Mouse (Mus musculus): ENCODE data around the gene Col8a1. TPM values are rescaled to one million over a fixed set of nuclear protein-coding genes. Genes with fewer than 3 reads are reported as not detected.

The Col8a1 gene
- polyA plus RNA-seq, 1 experiment from 2014 or later = 2.5 TPM

DNA sequence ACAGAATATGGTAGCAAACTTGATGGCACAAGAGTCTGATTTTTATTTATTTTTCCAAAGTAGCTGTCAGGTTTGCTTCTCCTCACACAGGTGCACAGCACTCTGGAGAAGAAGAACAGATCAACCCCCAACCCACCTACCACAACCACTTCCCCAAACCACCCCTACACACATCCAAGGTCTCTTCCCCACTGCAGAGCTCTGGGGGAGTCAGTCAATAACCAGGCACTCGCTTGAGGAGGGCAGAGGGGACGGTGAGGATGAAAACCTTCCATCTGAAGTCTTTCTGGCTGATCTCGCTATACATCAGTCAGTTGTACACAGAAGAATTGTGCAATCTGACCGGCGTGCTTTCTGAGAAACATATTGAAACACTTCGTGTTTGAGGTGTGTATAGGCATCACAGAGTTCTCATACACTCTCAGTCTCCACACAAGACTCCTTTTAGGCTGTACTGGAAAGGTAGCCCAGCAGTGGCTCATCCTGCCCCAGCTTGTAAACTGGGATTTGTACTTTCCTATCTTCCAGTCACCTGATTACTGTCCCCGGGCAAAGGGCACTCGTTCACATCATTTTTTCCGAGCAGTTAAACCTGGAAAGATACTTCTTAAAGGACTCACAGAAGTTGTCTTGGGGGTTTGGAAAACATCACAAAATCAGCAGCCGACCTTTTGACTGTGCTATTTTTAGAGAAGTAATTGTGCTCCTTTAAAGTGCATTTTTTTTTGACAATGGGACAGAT lies 827 bp downstream of the Col8a1 start:
- Histone ChIP-seq H3K4me3 (ENCODE audit: low read depth, low read length) (no peak overlapping the region), H3K4me1 (ENCODE audit: control insufficient read depth, insufficient read depth, low read length) (no peaks in the 10 kb centered on the region), H3K9me3 (replicated peaks; ENCODE audit: control insufficient read depth, low read length) (no peaks in the 10 kb centered on the region), H3K27me3 (ENCODE audit: control insufficient read depth, insufficient read depth, low read length) (no peaks in the 10 kb centered on the region), H3K27ac (replicated peaks; ENCODE audit: low read depth, low read length) (no peak overlapping the region), H3K4me2 (ENCODE audit: low read depth, low read length) (no peak overlapping the region), H3K9ac (replicated peaks; ENCODE audit: low read length) (no peak overlapping the region; the same call in 1 of the 2 replicates), H3K36me3 (replicated peaks; ENCODE audit: control insufficient read depth, insufficient read depth, low read depth, low read length) (no peaks in the 10 kb centered on the region)
- ATAC-seq (replicated peaks; ENCODE audit: insufficient number of reproducible peaks, low FRiP score, low TSS enrichment, low read depth) (no peak), DNase-seq (ENCODE audit: low spot score) (no peak)
- WGBS = 48% methylated on average over 10 of the region's 10 CpGs

DNA sequence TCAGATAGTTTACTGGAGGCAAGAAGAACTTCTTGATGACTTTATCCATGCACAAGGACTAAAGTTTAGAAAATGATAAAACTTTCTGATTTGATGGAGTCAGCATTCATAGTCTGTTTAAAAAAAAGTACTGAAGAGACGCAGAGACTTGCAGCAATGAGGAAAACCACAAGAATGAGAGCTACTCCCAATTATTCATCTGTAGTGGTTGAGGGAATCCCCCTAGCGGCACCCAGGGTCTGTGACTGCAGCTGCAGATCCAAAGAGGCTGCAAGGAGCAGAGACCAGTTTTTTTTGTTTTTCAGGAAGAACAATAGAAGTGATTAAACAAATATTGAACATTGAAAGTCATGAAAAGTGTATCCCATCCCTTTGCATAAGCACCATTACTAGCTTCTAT lies 4.0 kb downstream of the Col8a1 start:
- DNase-seq (ENCODE audit: low spot score) (no peak), ATAC-seq (replicated peaks; ENCODE audit: insufficient number of reproducible peaks, low FRiP score, low TSS enrichment, low read depth) (no peak)
- Histone ChIP-seq H3K9me3 (replicated peaks; ENCODE audit: control insufficient read depth, low read length) (no peaks in the 10 kb centered on the region), H3K36me3 (replicated peaks; ENCODE audit: control insufficient read depth, insufficient read depth, low read depth, low read length) (no peaks in the 10 kb centered on the region), H3K27me3 (ENCODE audit: control insufficient read depth, insufficient read depth, low read length) (no peaks in the 10 kb centered on the region), H3K9ac (replicated peaks; ENCODE audit: low read length) (no peak overlapping the region), H3K4me3 (ENCODE audit: low read depth, low read length) (no peak overlapping the region), H3K27ac (replicated peaks; ENCODE audit: low read depth, low read length) (no peak overlapping the region), H3K4me1 (ENCODE audit: control insufficient read depth, insufficient read depth, low read length) (no peaks in the 10 kb centered on the region), H3K4me2 (ENCODE audit: low read depth, low read length) (no peak overlapping the region)
- 60% methylated on average over 2 of the region's 2 CpGs for WGBS

- H3K36me3 ChIP-seq (replicated peaks; ENCODE audit: control insufficient read depth, insufficient read depth, low read depth, low read length) = no peaks in the 10 kb centered on the region
- peak; percentile 13 for DNase-seq (ENCODE audit: low spot score)
- H3K9me3 ChIP-seq (replicated peaks; ENCODE audit: control insufficient read depth, low read length) = no peaks in the 10 kb centered on the region
- ATAC-seq (replicated peaks; ENCODE audit: insufficient number of reproducible peaks, low FRiP score, low TSS enrichment, low read depth) = no peak
- H3K27ac ChIP-seq (replicated peaks; ENCODE audit: low read depth, low read length) = no peak overlapping the region
- H3K4me2 ChIP-seq (ENCODE audit: low read depth, low read length) = no peak overlapping the region
- no peak overlapping the region for H3K9ac ChIP-seq (replicated peaks; ENCODE audit: low read length)
- WGBS = 88% methylated on average over 3 of the region's 3 CpGs
- no peak overlapping the region for H3K4me3 ChIP-seq (ENCODE audit: low read depth, low read length)
- H3K4me1 ChIP-seq (ENCODE audit: control insufficient read depth, insufficient read depth, low read length) = no peaks in the 10 kb centered on the region
- H3K27me3 ChIP-seq (ENCODE audit: control insufficient read depth, insufficient read depth, low read length) = no peaks in the 10 kb centered on the region
Observed at GRCm38 (mm10) chr16:57748093-57748492, 6.4 kb downstream of the Col8a1 start.

DNA sequence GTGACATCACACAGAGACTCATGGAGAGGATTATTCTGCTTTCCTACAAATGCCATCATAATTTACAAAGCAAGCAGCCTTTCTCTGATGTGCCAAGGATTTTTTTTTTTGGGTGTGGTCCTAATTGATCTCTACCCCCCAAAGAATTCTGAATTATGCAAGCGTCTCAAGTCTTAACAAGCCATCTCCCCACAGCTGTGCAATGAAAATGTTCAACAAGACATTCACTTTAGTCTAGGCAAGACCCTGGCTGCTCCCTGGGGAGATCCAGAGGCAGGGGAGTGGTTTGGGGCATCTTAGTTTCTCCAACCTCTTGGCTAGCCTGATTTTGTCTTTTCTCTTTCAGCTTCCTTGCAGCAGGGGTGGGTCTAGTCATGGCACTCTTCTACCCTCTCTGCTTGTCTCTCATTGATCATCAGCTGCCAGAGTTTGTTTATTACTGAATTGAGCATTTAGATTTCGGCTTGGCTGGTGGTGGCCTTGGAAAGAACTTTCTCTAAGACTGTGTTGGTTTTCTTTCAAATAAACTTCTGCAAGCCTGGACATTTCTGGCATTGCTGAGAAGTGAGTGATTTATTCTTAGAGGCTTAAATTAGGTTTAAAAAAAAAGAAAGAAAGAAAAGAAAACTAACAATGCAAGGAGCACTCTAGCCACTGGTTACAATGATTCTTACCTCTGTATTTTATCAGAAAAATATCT lies 7.0 kb downstream of the Col8a1 start:
- no peak overlapping the region for H3K4me3 ChIP-seq (ENCODE audit: low read depth, low read length)
- H3K27ac ChIP-seq (replicated peaks; ENCODE audit: low read depth, low read length) = no peak overlapping the region
- H3K4me2 ChIP-seq (ENCODE audit: low read depth, low read length) = no peak overlapping the region
- H3K4me1 ChIP-seq (ENCODE audit: control insufficient read depth, insufficient read depth, low read length) = no peaks in the 10 kb centered on the region
- no peaks in the 10 kb centered on the region for H3K9me3 ChIP-seq (replicated peaks; ENCODE audit: control insufficient read depth, low read length)
- no peaks in the 10 kb centered on the region for H3K36me3 ChIP-seq (replicated peaks; ENCODE audit: control insufficient read depth, insufficient read depth, low read depth, low read length)
- 83% methylated on average over 2 of the region's 2 CpGs for WGBS
- H3K9ac ChIP-seq (replicated peaks; ENCODE audit: low read length) = no peak overlapping the region
- no peaks in the 10 kb centered on the region for H3K27me3 ChIP-seq (ENCODE audit: control insufficient read depth, insufficient read depth, low read length)
- DNase-seq (ENCODE audit: low spot score) = no peak
- ATAC-seq (replicated peaks; ENCODE audit: insufficient number of reproducible peaks, low FRiP score, low TSS enrichment, low read depth) = no peak

DNA sequence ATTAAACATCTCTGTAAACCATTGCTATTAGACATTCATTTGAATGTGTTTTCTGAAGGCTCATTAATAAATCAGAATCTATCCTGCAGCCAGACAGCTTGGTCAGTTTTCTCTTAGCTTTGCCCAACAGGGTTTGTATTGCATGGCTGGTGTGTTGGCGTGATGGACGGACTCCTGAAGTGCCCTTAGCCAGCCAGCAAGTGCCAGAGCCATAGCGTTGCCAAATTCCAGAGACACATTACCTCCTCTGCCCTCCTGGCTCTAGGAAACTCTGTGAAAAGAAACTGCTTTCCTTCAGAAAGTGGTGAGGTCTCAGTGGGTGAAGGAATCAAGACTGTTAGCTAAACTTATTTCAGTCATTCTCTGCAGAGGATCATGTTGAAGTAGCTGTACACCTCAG lies 14.4 kb downstream of the Col8a1 start:
- Histone ChIP-seq H3K27me3 (ENCODE audit: control insufficient read depth, insufficient read depth, low read length) (no peaks in the 10 kb centered on the region), H3K4me2 (ENCODE audit: low read depth, low read length) (no peak overlapping the region), H3K4me3 (ENCODE audit: low read depth, low read length) (no peak overlapping the region), H3K9ac (replicated peaks; ENCODE audit: low read length) (no peak overlapping the region), H3K36me3 (replicated peaks; ENCODE audit: control insufficient read depth, insufficient read depth, low read depth, low read length) (no peaks in the 10 kb centered on the region), H3K4me1 (ENCODE audit: control insufficient read depth, insufficient read depth, low read length) (no peaks in the 10 kb centered on the region), H3K9me3 (replicated peaks; ENCODE audit: control insufficient read depth, low read length) (no peaks in the 10 kb centered on the region), H3K27ac (replicated peaks; ENCODE audit: low read depth, low read length) (no peak overlapping the region)
- DNase-seq (ENCODE audit: low spot score) (no peak), ATAC-seq (replicated peaks; ENCODE audit: insufficient number of reproducible peaks, low FRiP score, low TSS enrichment, low read depth) (no peak)
- 89% methylated on average over 3 of the region's 3 CpGs for WGBS

DNA sequence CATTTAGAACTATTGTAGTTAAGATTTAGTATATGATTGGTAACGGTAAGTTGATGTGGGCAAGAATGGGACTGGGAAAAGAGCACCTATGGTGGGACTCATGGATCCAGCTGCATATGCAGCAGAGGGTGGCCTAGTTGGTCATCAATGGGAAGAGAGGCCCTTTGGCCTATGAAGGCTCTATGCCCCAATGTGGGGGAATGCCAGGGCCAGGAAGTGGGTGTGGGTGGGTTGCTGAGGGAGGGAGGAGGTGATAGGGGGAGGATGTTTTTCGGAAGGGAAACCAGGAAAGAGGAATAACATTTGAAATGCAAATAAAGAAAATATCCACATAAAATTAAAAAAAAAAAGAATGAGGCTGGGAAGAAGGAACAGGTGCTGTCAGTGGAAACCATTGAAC lies 19.6 kb downstream of the Col8a1 start:
- DNase-seq (ENCODE audit: low spot score) (no peak), ATAC-seq (replicated peaks; ENCODE audit: insufficient number of reproducible peaks, low FRiP score, low TSS enrichment, low read depth) (no peak)
- 87% methylated on average over 2 of the region's 2 CpGs for WGBS
- Histone ChIP-seq H3K4me2 (ENCODE audit: low read depth, low read length) (no peak overlapping the region), H3K9me3 (replicated peaks; ENCODE audit: control insufficient read depth, low read length) (no peaks in the 10 kb centered on the region), H3K4me1 (ENCODE audit: control insufficient read depth, insufficient read depth, low read length) (no peaks in the 10 kb centered on the region), H3K27me3 (ENCODE audit: control insufficient read depth, insufficient read depth, low read length) (no peaks in the 10 kb centered on the region), H3K4me3 (ENCODE audit: low read depth, low read length) (no peak overlapping the region), H3K36me3 (replicated peaks; ENCODE audit: control insufficient read depth, insufficient read depth, low read depth, low read length) (no peaks in the 10 kb centered on the region), H3K9ac (replicated peaks; ENCODE audit: low read length) (no peak overlapping the region), H3K27ac (replicated peaks; ENCODE audit: low read depth, low read length) (no peak overlapping the region)

DNA sequence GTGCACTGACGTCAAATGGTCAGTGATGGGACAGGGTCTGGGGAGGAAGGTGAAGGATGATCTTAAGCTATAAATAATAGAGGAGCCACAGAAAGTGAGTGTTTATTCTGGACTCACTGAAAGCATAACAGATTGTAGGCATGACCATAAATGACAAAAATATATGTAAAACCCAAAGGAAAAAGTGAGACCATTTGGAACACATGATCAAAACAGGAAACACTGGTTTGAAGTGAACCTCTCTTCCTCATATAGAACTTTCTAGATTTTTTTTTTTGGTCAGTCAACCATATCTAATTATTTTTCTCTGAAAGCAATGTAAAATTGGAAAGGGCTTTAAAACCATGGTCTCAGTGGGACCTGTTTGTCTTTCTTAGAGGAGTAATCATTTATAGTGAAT lies 21.0 kb downstream of the Col8a1 start:
- no peak for DNase-seq (ENCODE audit: low spot score)

DNA sequence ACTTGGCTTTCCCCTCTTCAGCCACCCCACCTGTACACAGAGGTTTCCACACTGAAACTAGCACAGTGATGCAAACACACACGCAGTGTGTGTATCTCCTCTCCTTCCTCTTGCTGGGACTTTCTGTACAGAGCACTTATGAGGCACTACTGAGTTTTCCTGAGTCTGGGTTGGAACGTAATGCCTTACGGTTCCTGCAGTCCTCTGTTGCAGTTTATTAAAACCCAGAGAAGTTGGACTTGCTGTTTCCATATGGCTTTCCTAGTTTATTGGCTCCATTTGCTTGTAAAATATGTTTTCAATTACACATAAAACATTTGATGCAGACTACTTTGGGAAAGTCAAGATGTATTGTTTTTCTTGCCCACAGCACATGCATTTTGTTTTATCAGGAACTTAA lies 21.4 kb downstream of the Col8a1 start:
- ATAC-seq (replicated peaks; ENCODE audit: insufficient number of reproducible peaks, low FRiP score, low TSS enrichment, low read depth) = no peak
- Histone ChIP-seq H3K4me2 (ENCODE audit: low read depth, low read length) (no peak overlapping the region), H3K27ac (replicated peaks; ENCODE audit: low read depth, low read length) (no peak overlapping the region), H3K9me3 (replicated peaks; ENCODE audit: control insufficient read depth, low read length) (no peaks in the 10 kb centered on the region), H3K36me3 (replicated peaks; ENCODE audit: control insufficient read depth, insufficient read depth, low read depth, low read length) (no peaks in the 10 kb centered on the region), H3K27me3 (ENCODE audit: control insufficient read depth, insufficient read depth, low read length) (no peaks in the 10 kb centered on the region), H3K4me1 (ENCODE audit: control insufficient read depth, insufficient read depth, low read length) (no peaks in the 10 kb centered on the region), H3K4me3 (ENCODE audit: low read depth, low read length) (no peak overlapping the region), H3K9ac (replicated peaks; ENCODE audit: low read length) (no peak overlapping the region)
- peak; percentile 18 for DNase-seq (ENCODE audit: low spot score)
- 52% methylated on average over 3 of the region's 3 CpGs for WGBS

More for the DNA sequence above, 21.0 kb downstream of the Col8a1 start:
- 45% methylated on average over 1 of the region's 1 CpGs for whole genome bisulfite sequencing
- Histone ChIP-seq H3K27me3 (ENCODE audit: control insufficient read depth, insufficient read depth, low read length) (no peaks in the 10 kb centered on the region), H3K4me3 (ENCODE audit: low read depth, low read length) (no peak overlapping the region), H3K4me2 (ENCODE audit: low read depth, low read length) (no peak overlapping the region), H3K4me1 (ENCODE audit: control insufficient read depth, insufficient read depth, low read length) (no peaks in the 10 kb centered on the region), H3K9ac (replicated peaks; ENCODE audit: low read length) (no peak overlapping the region), H3K36me3 (replicated peaks; ENCODE audit: control insufficient read depth, insufficient read depth, low read depth, low read length) (no peaks in the 10 kb centered on the region), H3K9me3 (replicated peaks; ENCODE audit: control insufficient read depth, low read length) (no peaks in the 10 kb centered on the region), H3K27ac (replicated peaks; ENCODE audit: low read depth, low read length) (no peak overlapping the region)
- no peak for ATAC-seq (replicated peaks; ENCODE audit: insufficient number of reproducible peaks, low FRiP score, low TSS enrichment, low read depth)

All from embryonic facial prominence, embryonic 11.5 days (tissue).